Mouse (Mus musculus): ENCODE measurements around the gene Otor.

The Otor gene

GRCm38 (mm10) chr2:143131098-143131646 lies 52.9 kb downstream of the Otor start:
- peak; percentile 8 for DNase-seq (ENCODE audit: low read depth)

All from NIH3T3 (cell line).